Mouse (Mus musculus) spleen, adult 2 months (tissue): ENCODE data around the gene Fignl1. TPM values are rescaled to one million over a fixed set of nuclear protein-coding genes. Genes with fewer than 3 reads are reported as not detected.

Experiments
- DNase-seq, 2 experiments: peaks; one replicate each; pipeline versions ENCODE4 v3.0.0 to v3.0.0-alpha.2; 2012 to 2021; ENCODE audit warnings: low spot score in 2 of 2, low read depth in 1 of 2
- H3K27ac ChIP-seq: fragments of 200-500 bp; 2 replicates; pipeline ENCODE4 v1.5.1; 2012; ENCODE audit warnings: low read length, inconsistent platforms; ENCODE audit not compliant: insufficient read depth
- H3K27me3 ChIP-seq: fragments of 200-500 bp; 2 replicates; pipeline ENCODE4 v1.6.1; 2012; ENCODE audit warnings: mild to moderate bottlenecking, moderate library complexity, low read length, inconsistent platforms; ENCODE audit not compliant: control insufficient read depth, insufficient read depth
- H3K36me3 ChIP-seq: fragments of 200-500 bp; 2 replicates; pipeline ENCODE4 v1.6.1; 2012; ENCODE audit warnings: mild to moderate bottlenecking, low read length, inconsistent platforms; ENCODE audit not compliant: control insufficient read depth, insufficient read depth
- H3K4me1 ChIP-seq: fragments of 200-500 bp; 2 replicates; pipeline ENCODE4 v1.6.1; 2011; ENCODE audit warnings: inconsistent platforms; ENCODE audit not compliant: control insufficient read depth, insufficient read depth, insufficient read length
- H3K4me3 ChIP-seq: fragments of 200-500 bp; 2 replicates; pipeline ENCODE4 v1.5.1; 2011; ENCODE audit warnings: mild to moderate bottlenecking, inconsistent platforms; ENCODE audit not compliant: insufficient read depth, insufficient read length; ENCODE audit errors: extremely low read depth
- CTCF ChIP-seq: fragments of 200-500 bp; IDR thresholded peaks from 2 replicates; pipeline ENCODE4 v1.5.1; 2011; ENCODE audit warnings: mild to moderate bottlenecking, inconsistent platforms; ENCODE audit not compliant: insufficient read depth, insufficient read length, insufficient replicate concordance; ENCODE audit errors: extremely low read depth
- POLR2A ChIP-seq: fragments of 200-500 bp; IDR thresholded peaks from 2 replicates; pipeline ENCODE4 v1.6.1; 2011; ENCODE audit warnings: low read depth, low read length, inconsistent platforms
- WGBS: fragments of 180-500 bp; shearing (Covaris S2); methylation state at CpG from one replicate; pipeline ENCODE4 v1.1.7; 2018; 5-methylcytosine and 5-hydroxymethylcytosine counted together
- polyA plus RNA-seq: library from polyadenylated mRNA; depleted of rRNA; stranded (reverse); fragments of >200 nt; gene quantifications from 2 replicates; pipeline ENCODE4 v1.2.3, GENCODE M21; 2012

Fignl1 gene
- polyA plus RNA-seq, 1 experiment: 4.0 TPM

- H3K27ac ChIP-seq: no peak overlapping the region
- H3K4me1 ChIP-seq: peaks cover 37% of the 10 kb centered on the region
- H3K27me3 ChIP-seq: no peaks in the 10 kb centered on the region
- 96% methylated on average over 20 of the region's 20 CpGs for WGBS
- peaks cover 35% of the 10 kb centered on the region for H3K36me3 ChIP-seq
- DNase-seq: no peak
- TF ChIP-seq CTCF (no peak), POLR2A (no peak)
- H3K4me3 ChIP-seq: no peak overlapping the region
Measured at GRCm38 (mm10) chr11:11769281-11769680, 39.5 kb downstream of the Fignl1 start.

GRCm38 (mm10) chr11:11768057-11768456 lies 40.7 kb downstream of the Fignl1 start:
- Histone ChIP-seq H3K27me3 (no peaks in the 10 kb centered on the region), H3K4me1 (peaks cover 42% of the 10 kb centered on the region), H3K36me3 (peaks cover 35% of the 10 kb centered on the region), H3K27ac (peak overlapping the region; percentile 70), H3K4me3 (no peak overlapping the region)
- DNase-seq: no peak
- no peak for TF ChIP-seq POLR2A
- TF ChIP-seq CTCF: no peak
- WGBS: 74% methylated on average over 2 of the region's 2 CpGs

- no peak overlapping the region for H3K4me3 ChIP-seq
- no peaks in the 10 kb centered on the region for H3K27me3 ChIP-seq
- TF ChIP-seq POLR2A (no peak), CTCF (no peak)
- peak overlapping the region; percentile 80 for H3K27ac ChIP-seq
- H3K4me1 ChIP-seq: peaks cover 44% of the 10 kb centered on the region
- DNase-seq: no peak
- H3K36me3 ChIP-seq: peaks cover 39% of the 10 kb centered on the region
Measured at GRCm38 (mm10) chr11:11766736-11767135, 42.0 kb downstream of the Fignl1 start.

GRCm38 (mm10) chr11:11766105-11766504 lies 42.7 kb downstream of the Fignl1 start:
- no peaks in the 10 kb centered on the region for H3K27me3 ChIP-seq
- H3K27ac ChIP-seq: peak overlapping the region; percentile 80; the same call in 1 of the 2 replicates
- WGBS: 15% methylated on average over 1 of the region's 1 CpGs
- peaks cover 40% of the 10 kb centered on the region for H3K4me1 ChIP-seq
- no peak for TF ChIP-seq CTCF
- TF ChIP-seq POLR2A: no peak
- H3K4me3 ChIP-seq: no peak overlapping the region
- peak; percentile 81 to 84 for DNase-seq
- H3K36me3 ChIP-seq: peaks cover 40% of the 10 kb centered on the region

GRCm38 (mm10) chr11:11765414-11765813 lies 43.3 kb downstream of the Fignl1 start:
- H3K4me1 ChIP-seq: peaks cover 38% of the 10 kb centered on the region
- 24% methylated on average over 1 of the region's 1 CpGs for WGBS
- TF ChIP-seq CTCF (no peak), POLR2A (no peak)
- H3K27ac ChIP-seq: peak overlapping the region; percentile 80
- no peak overlapping the region for H3K4me3 ChIP-seq
- no peak for DNase-seq
- peaks cover 39% of the 10 kb centered on the region for H3K36me3 ChIP-seq
- H3K27me3 ChIP-seq: no peaks in the 10 kb centered on the region

- Histone ChIP-seq H3K27ac (peak overlapping the region; percentile 81), H3K4me3 (no peak overlapping the region), H3K4me1 (peaks cover 36% of the 10 kb centered on the region), H3K27me3 (no peaks in the 10 kb centered on the region), H3K36me3 (peaks cover 35% of the 10 kb centered on the region)
- TF ChIP-seq POLR2A (no peak), CTCF (no peak)
- peak in 1 of 2 experiments; percentile 41 for DNase-seq
- 20% methylated on average over 4 of the region's 4 CpGs for WGBS
Measured at GRCm38 (mm10) chr11:11763211-11763666, 45.5 kb downstream of the Fignl1 start.

GRCm38 (mm10) chr11:11758883-11759282 lies 49.9 kb downstream of the Fignl1 start:
- WGBS: 78% methylated on average over 1 of the region's 1 CpGs
- peaks cover 61% of the 10 kb centered on the region for H3K36me3 ChIP-seq
- DNase-seq: no peak
- H3K4me1 ChIP-seq: peaks cover 13% of the 10 kb centered on the region; the same call in 1 of the 2 replicates
- H3K27me3 ChIP-seq: no peaks in the 10 kb centered on the region
- peak overlapping the region; percentile 15; the same call in 1 of the 2 replicates for H3K27ac ChIP-seq
- TF ChIP-seq CTCF (no peak), POLR2A (no peak)
- no peak overlapping the region for H3K4me3 ChIP-seq
